ENCODE assay signal across 22 mouse cellular contexts in genomic region chr9:87865236-87865635, GRCm38 (mm10).
A peak's percentile ranks its signal among the peaks of the same experiment; 100 is the strongest.
DNase-seq lines count a peak whose midpoint lies in the region; ATAC-seq lines count a peak whose summit lies in the region.
"Had no signal": no experiment of that assay in that cellular context is flagged by ENCODE, and none has a peak within 500 bp of the region (broad histone marks: within the 10 kb centered on the region; RNA-seq: fewer than 3 reads in every experiment).

No protein-coding gene starts in this region.

- peaks cover 5% of the 10 kb centered on the region for H3K9me3 ChIP-seq in limb, embryonic 12.5 days
- H3K9me3 ChIP-seq: embryonic facial prominence, embryonic 15.5 days; forebrain, embryonic 15.5 days; hindbrain, embryonic 13.5 days had no signal

- no peak overlapping the region for H3K4me3 ChIP-seq in limb, embryonic 12.5 days (replicated peaks)
- H3K4me3 ChIP-seq: embryonic facial prominence, embryonic 15.5 days; erythroblast, embryonic 14.5 days; forebrain, embryonic 15.5 days; heart, adult 2 months; heart, embryonic 15.5 days; hindbrain, embryonic 13.5 days had no signal

- no peaks in the 10 kb centered on the region; the same call in 1 of the 2 replicates for H3K27me3 ChIP-seq in limb, embryonic 12.5 days
- H3K27me3 ChIP-seq: embryonic facial prominence, embryonic 15.5 days; forebrain, embryonic 15.5 days; hindbrain, embryonic 13.5 days; Patski had no signal

- H3K9ac ChIP-seq in limb, embryonic 12.5 days (replicated peaks): no peak overlapping the region
- H3K9ac ChIP-seq: embryonic facial prominence, embryonic 15.5 days; forebrain, embryonic 15.5 days; heart, embryonic 15.5 days; hindbrain, embryonic 13.5 days had no signal

- H3K4me1 ChIP-seq in limb, embryonic 12.5 days (replicated peaks): peaks cover 14% of the 10 kb centered on the region
- H3K4me1 ChIP-seq: embryonic facial prominence, embryonic 15.5 days; forebrain, embryonic 15.5 days; heart, embryonic 15.5 days; hindbrain, embryonic 13.5 days had no signal

- DNase-seq in left cerebral cortex, postnatal 4 days: peak; percentile 1
- no peak for DNase-seq in left cerebral cortex, postnatal 25 days (ENCODE audit: low spot score in 2 of 2)
- peak; percentile 69 for DNase-seq in NIH3T3 (ENCODE audit: low read depth)
- no peak for DNase-seq in urinary bladder, adult 18-20 months (ENCODE audit: low spot score in 2 of 2)
- no peak for DNase-seq in right cerebral cortex, postnatal 14 days
- DNase-seq: adrenal gland, adult 2 months; adrenal gland, postnatal 25 days; B cell, adult 2 months; cerebellum, adult 9-10 months; embryo, embryonic 11 days; gastrocnemius, postnatal 14 days; heart, adult 2 months; heart, postnatal 14 days had no signal

- H3K36me3 ChIP-seq in limb, embryonic 12.5 days: no peaks in the 10 kb centered on the region
- H3K36me3 ChIP-seq: embryonic facial prominence, embryonic 15.5 days; forebrain, embryonic 15.5 days; heart, embryonic 15.5 days; hindbrain, embryonic 13.5 days had no signal

- intact Hi-C loops in left cerebral cortex, postnatal 4 days (cut with DNase I): no loop called here
- intact Hi-C loops in left cerebral cortex, postnatal 25 days (cut with DNase I): no loop called here

- 0 out of 2 replicates have a peak overlapping the region, but pooled peaks have one; percentile 23 for H3K27ac ChIP-seq in limb, embryonic 12.5 days
- H3K27ac ChIP-seq: embryonic facial prominence, embryonic 15.5 days; forebrain, embryonic 15.5 days; heart, adult 2 months; heart, embryonic 15.5 days; hindbrain, embryonic 13.5 days had no signal

- no peak; the same call in 1 of the 2 replicates for ATAC-seq in limb, embryonic 12.5 days (ENCODE audit: insufficient number of reproducible peaks, insufficient read depth, low FRiP score, low TSS enrichment, low read depth)
- ATAC-seq: forebrain, embryonic 15.5 days; intestine, embryonic 16.5 days; Patski had no signal

- H3K4me2 ChIP-seq in limb, embryonic 12.5 days: peak overlapping the region; percentile 27; the same call in 1 of the 2 replicates
- H3K4me2 ChIP-seq: embryonic facial prominence, embryonic 15.5 days; forebrain, embryonic 15.5 days; heart, embryonic 11.5 days; heart, embryonic 15.5 days; hindbrain, embryonic 13.5 days had no signal

- WGBS in limb, embryonic 12.5 days: 29% methylated on average over 6 of the region's 6 CpGs

Comparison
In these comparisons a context has a peak if more than half of its experiments do, and no peak if none do; other contexts are left out.
1. DNase-seq: peak in left cerebral cortex, postnatal 4 days (single experiment) and NIH3T3 (single experiment); none in left cerebral cortex, postnatal 25 days (0 of 2), urinary bladder, adult 18-20 months (0 of 2) and right cerebral cortex, postnatal 14 days (single experiment).